In the genomic region with DNA sequence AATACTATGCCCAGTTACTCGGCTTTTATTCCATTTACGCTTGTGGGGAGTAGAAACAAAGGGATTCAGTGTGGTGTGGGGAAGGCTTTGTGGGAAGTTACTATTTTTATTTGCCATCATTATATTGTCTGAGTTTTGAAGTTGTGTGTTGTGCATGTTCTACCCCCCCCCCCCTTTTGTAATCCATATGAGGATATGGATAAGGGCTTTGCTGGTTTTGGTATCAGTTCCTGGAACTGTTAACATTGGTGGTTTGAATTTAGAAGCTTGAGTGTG, we compare ENCODE assay signal across 8 mouse cellular contexts. TPM values are rescaled to one million over a fixed set of nuclear protein-coding genes. Genes with fewer than 3 reads are reported as not detected.
DNase-seq lines count a peak whose midpoint lies in the region; ATAC-seq lines count a peak whose summit lies in the region.

No protein-coding gene starts in this region.

- no peaks in the 10 kb centered on the region for H3K9me3 ChIP-seq in kidney, embryonic 14.5 days (ENCODE audit: control insufficient read depth, low read length)
- H3K9me3 ChIP-seq in hindbrain, embryonic 14.5 days (ENCODE audit: control insufficient read depth, low read length), result no peaks in the 10 kb centered on the region
- H3K9me3 ChIP-seq in midbrain, embryonic 14.5 days (ENCODE audit: control insufficient read depth, low read length), result no peaks in the 10 kb centered on the region

- peaks cover 3% of the 10 kb centered on the region; the same call in 1 of the 2 replicates for H3K4me1 ChIP-seq in kidney, embryonic 14.5 days (ENCODE audit: control insufficient read depth, insufficient read depth, low read length)
- H3K4me1 ChIP-seq in brown adipose tissue, adult 24 weeks (ENCODE audit: control insufficient read depth, insufficient read depth, insufficient read length, low read length), result peaks cover 6% of the 10 kb centered on the region
- H3K4me1 ChIP-seq in hindbrain, embryonic 14.5 days (replicated peaks; ENCODE audit: control insufficient read depth, insufficient read depth, low read length), result peaks cover 25% of the 10 kb centered on the region
- peaks cover 21% of the 10 kb centered on the region; the same call in 1 of the 2 replicates for H3K4me1 ChIP-seq in midbrain, embryonic 14.5 days (ENCODE audit: control insufficient read depth, insufficient read depth, low read length)

- no peak for ATAC-seq in kidney, embryonic 14.5 days (ENCODE audit: low FRiP score, low TSS enrichment)
- no peak for ATAC-seq in hindbrain, embryonic 14.5 days (ENCODE audit: low FRiP score)
- no peak for ATAC-seq in midbrain, embryonic 14.5 days (ENCODE audit: low FRiP score, low TSS enrichment)

- DNase-seq in kidney, adult 8-10 months, result no peak
- no peak for DNase-seq in hindbrain, embryonic 14.5 days (ENCODE audit: low spot score)
- no peak for DNase-seq in midbrain, embryonic 14.5 days
- no peak for DNase-seq in urinary bladder, postnatal 14 days (ENCODE audit: low spot score)
- DNase-seq in adrenal gland, postnatal 14 days, result no peak
- DNase-seq in kidney, adult 18-20 months, result no peak

- peak overlapping the region; percentile 43; the same call in 1 of the 2 replicates for H3K27ac ChIP-seq in kidney, embryonic 14.5 days (ENCODE audit: low read depth, low read length)
- H3K27ac ChIP-seq in brown adipose tissue, adult 24 weeks (replicated peaks; ENCODE audit: low read depth, low read length), result peak overlapping the region; percentile 100
- H3K27ac ChIP-seq in hindbrain, embryonic 14.5 days, result no peak overlapping the region
- peak overlapping the region; percentile 95; the same call in 1 of the 2 replicates for H3K27ac ChIP-seq in midbrain, embryonic 14.5 days (replicated peaks; ENCODE audit: low read depth, low read length)

- no peaks in the 10 kb centered on the region for H3K27me3 ChIP-seq in kidney, embryonic 14.5 days (ENCODE audit: control insufficient read depth, insufficient read depth, low read length)
- no peaks in the 10 kb centered on the region for H3K27me3 ChIP-seq in hindbrain, embryonic 14.5 days (ENCODE audit: control insufficient read depth, insufficient read depth, low read length)
- H3K27me3 ChIP-seq in midbrain, embryonic 14.5 days (ENCODE audit: control insufficient read depth, insufficient read depth, low read length), result no peaks in the 10 kb centered on the region

- H3K4me2 ChIP-seq in kidney, embryonic 14.5 days (replicated peaks; ENCODE audit: low read depth, low read length), result peak overlapping the region; percentile 56
- H3K4me2 ChIP-seq in hindbrain, embryonic 14.5 days (replicated peaks), result peak overlapping the region; percentile 93
- peak overlapping the region; percentile 88 for H3K4me2 ChIP-seq in midbrain, embryonic 14.5 days (ENCODE audit: low read length)

- 0% methylated on average over 2 of the region's 2 CpGs for WGBS in kidney, embryonic 14.5 days
- WGBS in hindbrain, embryonic 14.5 days, result 0% methylated on average over 2 of the region's 2 CpGs
- 0% methylated on average over 2 of the region's 2 CpGs for WGBS in midbrain, embryonic 14.5 days

- H3K36me3 ChIP-seq in kidney, embryonic 14.5 days (ENCODE audit: control insufficient read depth, insufficient read depth, low read length), result no peaks in the 10 kb centered on the region
- H3K36me3 ChIP-seq in hindbrain, embryonic 14.5 days (replicated peaks; ENCODE audit: control insufficient read depth, insufficient read depth), result no peaks in the 10 kb centered on the region
- H3K36me3 ChIP-seq in midbrain, embryonic 14.5 days (ENCODE audit: control insufficient read depth, insufficient read depth, low read length), result no peaks in the 10 kb centered on the region

- H3K9ac ChIP-seq in kidney, embryonic 14.5 days (ENCODE audit: low read depth, low read length), result peak overlapping the region; percentile 98
- peak overlapping the region; percentile 98 for H3K9ac ChIP-seq in hindbrain, embryonic 14.5 days
- peak overlapping the region; percentile 98 for H3K9ac ChIP-seq in midbrain, embryonic 14.5 days (replicated peaks; ENCODE audit: low read length)

- H3K4me3 ChIP-seq in kidney, embryonic 14.5 days (ENCODE audit: low read length), result peak overlapping the region; percentile 95
- peak overlapping the region; percentile 97 for H3K4me3 ChIP-seq in brown adipose tissue, adult 24 weeks (ENCODE audit: insufficient read depth, low read depth, low read length)
- H3K4me3 ChIP-seq in hindbrain, embryonic 14.5 days (replicated peaks; ENCODE audit: low read length), result peak overlapping the region; percentile 92
- peak overlapping the region; percentile 96 for H3K4me3 ChIP-seq in midbrain, embryonic 14.5 days (replicated peaks; ENCODE audit: low read depth, low read length)

RNA-seq across cellular contexts. Expression of gene Picalm, which starts 1.3 kb away (rescaled TPM):
- polyA plus RNA-seq in kidney, embryonic 14.5 days (2014; fragmentation: Nextera tagmentation; extraction: Ambion mirVana), result 47.9 and 52.1 TPM in 2 replicates
- polyA plus RNA-seq in brown adipose tissue, adult 24 weeks (2012; ENCODE audit: insufficient read depth, insufficient read length, missing spikeins), result 125 and 126 TPM in 2 replicates
- polyA plus RNA-seq in hindbrain, embryonic 14.5 days (2014; fragmentation: Nextera tagmentation; extraction: Ambion mirVana), result 46.2 and 53.9 TPM in 2 replicates
- polyA plus RNA-seq in midbrain, embryonic 14.5 days (2014; fragmentation: Nextera tagmentation; extraction: Ambion mirVana), result 53.0 and 56.3 TPM in 2 replicates
- total RNA-seq in adrenal gland, postnatal 14 days (2021), result 207 and 216 TPM in 2 replicates
